Mouse (Mus musculus) neural tube, embryonic 13.5 days (tissue): ENCODE measurements around the gene Plekhg5. TPM values are rescaled to one million over a fixed set of nuclear protein-coding genes. Genes with fewer than 3 reads are reported as not detected.
"Not testable (repeated sequence)": the region's sequence is repeated elsewhere in the genome, so short reads cannot be mapped to it uniquely, and the experiment has no call there.

Experiments
- ATAC-seq: fragments of 200-750 bp; cut with Nextera tagmentation; 2 replicates; pipeline ENCODE4 v1.8.0; 2017; ENCODE audit warnings: low read depth, mild to moderate bottlenecking, moderate TSS enrichment, moderate library complexity
- H3K27ac ChIP-seq: fragments of 300-500 bp; sonication (generic); replicated peaks from 2 replicates; pipeline ENCODE4 v1.5.1; 2015; ENCODE audit warnings: moderate library complexity, mild to moderate bottlenecking, inconsistent platforms
- H3K27me3 ChIP-seq: fragments of 300-500 bp; sonication (generic); 2 replicates; pipeline ENCODE4 v1.6.1; 2015; ENCODE audit warnings: mild to moderate bottlenecking, inconsistent platforms
- H3K36me3 ChIP-seq: fragments of 300-500 bp; sonication (generic); 2 replicates; pipeline ENCODE4 v1.6.1; 2015; ENCODE audit warnings: mild to moderate bottlenecking, inconsistent platforms
- H3K4me1 ChIP-seq: fragments of 300-500 bp; sonication (generic); replicated peaks from 2 replicates; pipeline ENCODE4 v1.6.1; 2015; ENCODE audit warnings: inconsistent platforms
- H3K4me2 ChIP-seq: fragments of 300-500 bp; sonication (generic); 2 replicates; pipeline ENCODE4 v1.6.1; 2015; ENCODE audit warnings: inconsistent platforms, mild to moderate bottlenecking, moderate library complexity
- H3K4me3 ChIP-seq: fragments of 300-500 bp; sonication (generic); 2 replicates; pipeline ENCODE4 v1.5.1; 2015; ENCODE audit warnings: mild to moderate bottlenecking, inconsistent platforms
- H3K9ac ChIP-seq: fragments of 300-500 bp; sonication (generic); 2 replicates; pipeline ENCODE4 v1.6.1; 2015; ENCODE audit warnings: moderate library complexity, mild to moderate bottlenecking, inconsistent platforms
- H3K9me3 ChIP-seq: fragments of 300-500 bp; sonication (generic); 2 replicates; pipeline ENCODE4 v1.6.1; 2016; ENCODE audit warnings: inconsistent platforms
- WGBS: fragments of 180-500 bp; shearing (Covaris S2); methylation state at CpG from one replicate; pipeline ENCODE4 v1.1.7; 2015; 5-methylcytosine and 5-hydroxymethylcytosine counted together
- polyA plus RNA-seq: library from polyadenylated mRNA; unstranded; fragments of >200 nt; fragmentation: Nextera tagmentation; extraction: Ambion mirVana; gene quantifications from 2 replicates; pipeline ENCODE4 v1.2.1, GENCODE M21; 2015

The Plekhg5 gene
- 9.9 and 10.7 TPM in 2 replicates for polyA plus RNA-seq

DNA sequence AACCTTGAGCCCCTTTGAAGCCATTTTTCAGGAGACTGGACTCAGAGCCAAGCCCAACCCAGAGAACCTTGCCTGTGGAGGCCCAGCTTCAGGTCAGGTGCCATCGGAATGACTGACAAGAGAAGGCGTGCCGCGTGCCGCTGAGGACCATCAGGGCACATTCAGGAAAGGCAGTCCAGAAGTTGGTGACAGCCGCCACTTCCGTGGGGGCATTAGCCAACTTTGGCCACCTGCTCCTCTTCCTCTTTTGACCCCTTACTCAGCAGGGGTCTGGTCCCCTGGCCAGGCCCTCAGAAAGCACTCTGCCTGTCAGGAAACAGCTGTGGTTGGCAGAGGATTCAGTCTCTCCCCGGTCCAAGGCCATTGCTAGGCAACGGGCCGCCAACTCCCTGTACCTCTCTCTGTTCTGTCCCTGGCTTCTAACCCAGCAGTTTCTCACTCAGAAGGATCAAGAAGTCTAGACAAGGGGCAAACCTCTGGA lies at the start of gene Plekhg5:
Gene Plekhg5 (plus strand): TSS at position 378 of the 481 bp plus-strand sequence.
- 66% methylated on average over 10 of the region's 10 CpGs for WGBS
- Histone ChIP-seq H3K27me3 (no peaks in the 10 kb centered on the region), H3K9me3 (no peaks in the 10 kb centered on the region), H3K4me2 (no peak within 1 kb of the TSS), H3K36me3 (no peaks in the 10 kb centered on the region), H3K4me1 (peaks cover 11% of the 10 kb centered on the region), H3K9ac (no peak within 1 kb of the TSS), H3K4me3 (no peak within 1 kb of the TSS), H3K27ac (0 out of 2 replicates have a peak within 1 kb of the TSS, but pooled peaks have one; percentile 28)
- no peak for ATAC-seq

DNA sequence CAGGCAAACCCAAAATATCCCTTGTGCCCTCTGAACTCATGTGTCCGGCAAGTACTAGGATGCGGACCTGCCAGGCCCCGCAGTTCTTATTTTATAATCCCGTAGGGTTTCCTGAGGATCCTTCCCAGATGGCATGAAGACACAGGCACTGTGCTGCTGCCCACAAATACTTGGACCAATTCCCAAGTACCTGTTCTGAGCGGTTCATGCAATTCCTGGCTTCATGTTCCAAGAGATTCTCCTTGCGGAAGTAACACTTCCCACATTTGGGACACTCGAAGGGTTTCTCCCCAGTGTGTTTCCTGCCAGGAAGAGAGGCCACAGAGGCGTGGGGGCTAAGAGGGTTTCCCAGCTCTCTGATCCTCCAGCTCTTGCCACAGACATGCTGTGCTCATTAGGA lies 49.8 kb upstream of the Plekhg5 start:
- ATAC-seq: no peak
- WGBS: 86% methylated on average over 8 of the region's 8 CpGs
- peaks cover 66% of the 10 kb centered on the region for H3K36me3 ChIP-seq

DNA sequence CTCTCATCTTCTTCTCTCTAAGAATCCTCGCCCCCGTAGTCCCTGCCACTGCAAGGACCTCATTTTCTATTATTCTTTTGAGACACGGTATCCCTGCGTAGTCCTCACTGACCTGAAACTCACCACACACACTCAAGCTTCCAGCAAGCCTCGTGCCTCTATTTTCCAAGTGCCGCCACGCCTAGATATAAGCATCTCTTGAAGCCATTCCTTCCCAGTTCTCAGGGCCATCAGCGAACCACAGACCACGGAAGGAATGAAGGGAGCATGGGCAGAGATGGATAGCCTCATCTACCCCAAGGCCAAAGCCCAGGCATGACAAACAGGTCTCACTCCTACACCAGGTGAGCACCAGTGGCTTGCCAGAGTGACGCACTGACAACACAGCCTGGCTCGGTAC lies 47.8 kb upstream of the Plekhg5 start:
- H3K4me2 ChIP-seq: no peak overlapping the region
- H3K9me3 ChIP-seq: no peaks in the 10 kb centered on the region
- no peak for ATAC-seq
- H3K9ac ChIP-seq: peak overlapping the region; percentile 87; the same call in 1 of the 2 replicates
- H3K4me3 ChIP-seq: no peak overlapping the region
- WGBS: 93% methylated on average over 11 of the region's 11 CpGs
- no peaks in the 10 kb centered on the region for H3K27me3 ChIP-seq
- H3K27ac ChIP-seq: no peak overlapping the region
- H3K36me3 ChIP-seq: peaks cover 51% of the 10 kb centered on the region
- peaks cover 58% of the 10 kb centered on the region for H3K4me1 ChIP-seq

More for the DNA sequence above, 49.8 kb upstream of the Plekhg5 start:
- no peak overlapping the region for H3K4me3 ChIP-seq
- no peaks in the 10 kb centered on the region for H3K27me3 ChIP-seq
- H3K4me1 ChIP-seq: peaks cover 43% of the 10 kb centered on the region
- H3K9me3 ChIP-seq: no peaks in the 10 kb centered on the region
- H3K27ac ChIP-seq: no peak overlapping the region
- H3K4me2 ChIP-seq: no peak overlapping the region
- H3K9ac ChIP-seq: no peak overlapping the region

DNA sequence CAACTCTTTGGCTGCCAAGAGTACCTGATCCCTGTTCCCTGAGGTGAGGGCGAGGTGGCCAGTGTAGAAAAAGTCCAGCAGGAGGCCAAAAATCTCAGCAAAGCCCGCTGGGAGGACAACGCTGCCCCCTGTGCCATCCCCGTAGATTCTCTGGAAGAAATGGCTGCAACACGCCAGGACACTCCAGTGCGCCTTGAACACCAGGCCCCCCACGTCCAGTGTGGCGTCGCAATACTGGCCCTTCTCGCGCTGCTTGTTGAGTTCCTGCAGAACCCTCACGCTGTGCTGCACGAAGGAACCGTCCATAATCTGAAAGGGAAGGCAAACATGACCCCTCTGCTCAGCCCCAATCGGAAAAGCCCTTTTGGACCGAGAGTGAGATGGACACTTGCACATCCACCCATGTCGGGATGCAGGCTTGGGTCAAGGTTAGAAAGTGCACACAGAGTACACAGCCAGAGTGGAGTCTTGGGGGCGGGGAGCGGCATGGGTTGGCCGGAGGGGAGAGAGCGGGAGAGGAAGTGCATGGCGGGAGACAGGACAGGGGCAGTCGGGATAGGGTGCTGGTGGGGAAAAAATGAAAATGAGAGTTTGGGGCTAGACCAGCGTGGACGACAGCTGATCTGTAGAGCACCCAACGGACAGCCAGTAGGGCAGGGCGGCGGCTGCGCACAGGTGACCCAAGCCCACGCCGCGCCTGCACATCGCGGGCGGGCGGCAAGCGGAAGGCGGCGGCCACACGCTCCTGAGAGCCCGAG lies 45.4 kb upstream of the Plekhg5 start:
- H3K9ac ChIP-seq: peak overlapping the region; percentile 87
- H3K4me3 ChIP-seq: peak overlapping the region; percentile 84
- H3K27ac ChIP-seq: peak overlapping the region; percentile 76
- peak; percentile 76 for ATAC-seq
- peaks cover 70% of the 10 kb centered on the region for H3K4me1 ChIP-seq
- no peaks in the 10 kb centered on the region for H3K9me3 ChIP-seq
- 2% methylated on average over 41 of the region's 41 CpGs for WGBS
- H3K27me3 ChIP-seq: no peaks in the 10 kb centered on the region
- peaks cover 27% of the 10 kb centered on the region for H3K36me3 ChIP-seq
- H3K4me2 ChIP-seq: peak overlapping the region; percentile 92

DNA sequence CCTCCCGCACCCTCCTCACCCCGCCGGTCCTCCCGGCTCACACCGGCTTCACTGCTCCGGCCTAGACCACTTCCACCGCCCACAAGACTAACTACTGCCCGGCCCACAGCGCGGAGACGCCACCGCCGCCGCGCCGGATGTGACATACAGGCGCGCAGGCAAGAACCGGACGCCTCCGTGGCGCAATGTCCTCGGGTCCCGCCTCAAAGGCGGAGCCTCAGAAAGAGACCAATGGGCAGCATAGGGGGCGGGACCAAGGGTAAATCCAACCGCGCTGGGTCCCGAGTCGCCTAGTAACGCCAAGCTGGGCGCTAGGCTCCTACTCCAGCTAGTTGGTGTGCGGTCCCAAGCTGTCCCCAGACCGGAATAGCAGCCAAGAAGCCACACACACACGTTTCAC lies 44.8 kb upstream of the Plekhg5 start, which contains the start of gene Zbtb48:
Gene Zbtb48 (minus strand): TSS at position 148 of the 400 bp plus-strand sequence.
- under 1% methylated on average over 35 of the region's 35 CpGs for WGBS
- H3K4me1 ChIP-seq: peaks cover 70% of the 10 kb centered on the region
- H3K9ac ChIP-seq: peak within 1 kb of the TSS; percentile 87
- no peaks in the 10 kb centered on the region for H3K27me3 ChIP-seq
- H3K9me3 ChIP-seq: no peaks in the 10 kb centered on the region
- H3K4me3 ChIP-seq: peak within 1 kb of the TSS; percentile 84
- H3K27ac ChIP-seq: peak within 1 kb of the TSS; percentile 76
- H3K36me3 ChIP-seq: peaks cover 21% of the 10 kb centered on the region
- ATAC-seq: peak; percentile 98
- H3K4me2 ChIP-seq: peak within 1 kb of the TSS; percentile 92

DNA sequence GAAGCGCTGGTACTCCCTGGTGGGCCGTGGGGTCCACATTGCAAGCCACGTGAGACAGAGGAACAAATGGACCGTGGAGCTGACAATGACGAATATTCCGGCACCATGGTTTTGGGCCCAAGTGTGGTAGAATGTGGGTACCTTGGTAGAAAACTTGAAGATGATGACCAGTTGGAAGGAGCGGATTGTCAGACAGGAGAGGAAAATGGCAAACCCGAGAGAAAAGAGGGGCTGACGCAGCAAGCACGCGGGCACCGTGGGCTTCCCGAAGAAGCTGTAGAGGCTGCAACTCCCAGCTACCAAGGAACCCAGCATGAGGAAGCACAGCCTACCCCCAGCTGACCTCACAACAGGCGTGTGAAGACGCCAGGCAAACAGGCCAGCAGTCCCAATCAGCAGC lies 43.8 kb upstream of the Plekhg5 start:
- Histone ChIP-seq H3K9me3 (no peaks in the 10 kb centered on the region), H3K4me3 (peak overlapping the region; percentile 84), H3K27ac (no peak overlapping the region), H3K36me3 (peaks cover 12% of the 10 kb centered on the region; the same call in 1 of the 2 replicates), H3K4me1 (peaks cover 64% of the 10 kb centered on the region), H3K4me2 (peak overlapping the region; percentile 92), H3K27me3 (no peaks in the 10 kb centered on the region), H3K9ac (peak overlapping the region; percentile 72)
- WGBS: 58% methylated on average over 15 of the region's 15 CpGs
- ATAC-seq: no peak

DNA sequence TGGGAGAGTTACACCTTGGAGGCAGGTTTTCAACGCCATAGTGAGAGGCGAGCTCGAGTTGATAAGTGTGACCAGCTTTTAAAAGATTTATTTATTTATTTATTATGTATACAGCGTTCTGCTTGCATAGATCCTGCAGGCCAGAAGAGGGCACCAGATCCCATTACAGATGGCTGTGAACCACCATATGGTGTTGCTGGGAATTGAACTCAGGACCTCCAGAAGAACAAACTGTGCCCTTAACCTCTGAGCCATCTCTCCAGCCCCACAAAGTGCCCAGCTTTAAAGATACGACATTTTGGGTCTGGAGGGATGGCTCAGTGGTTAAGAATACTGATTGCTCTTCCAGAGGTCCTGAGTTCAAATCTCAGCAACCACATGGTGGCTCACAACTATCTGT lies 43.2 kb upstream of the Plekhg5 start:
- H3K4me1 ChIP-seq: peaks cover 57% of the 10 kb centered on the region
- no peaks in the 10 kb centered on the region for H3K27me3 ChIP-seq
- H3K4me3 ChIP-seq: peak overlapping the region; percentile 84; the same call in 1 of the 2 replicates
- H3K27ac ChIP-seq: no peak overlapping the region
- 42% methylated on average over 5 of the region's 5 CpGs for WGBS
- H3K36me3 ChIP-seq: peaks cover 7% of the 10 kb centered on the region; the same call in 1 of the 2 replicates
- H3K4me2 ChIP-seq: peak overlapping the region; percentile 92
- no peaks in the 10 kb centered on the region for H3K9me3 ChIP-seq
- H3K9ac ChIP-seq: peak overlapping the region; percentile 72; the same call in 1 of the 2 replicates
- ATAC-seq: no peak

DNA sequence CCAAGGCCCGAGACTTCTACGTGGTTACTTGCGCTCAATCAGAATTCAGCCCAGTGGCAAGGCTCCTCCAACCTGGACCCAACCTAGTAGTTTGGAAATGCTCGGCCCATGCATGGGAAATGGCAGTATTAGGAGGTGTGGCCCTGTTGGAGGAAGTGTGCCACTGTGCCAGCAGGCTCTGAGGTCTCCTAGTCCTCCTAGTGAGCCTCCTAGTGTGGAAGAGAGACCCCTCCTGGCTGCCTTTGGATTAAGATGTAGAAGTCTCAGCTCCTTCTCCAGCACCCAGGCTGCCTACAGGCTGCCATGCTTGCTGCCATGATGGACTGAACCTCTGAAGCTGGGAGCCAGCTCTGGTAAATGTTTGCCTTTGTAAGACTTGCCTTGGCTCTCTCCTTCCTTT lies 42.3 kb upstream of the Plekhg5 start:
- 62% methylated on average over 4 of the region's 4 CpGs for WGBS
- H3K9ac ChIP-seq: 0 out of 2 replicates have a peak overlapping the region, but pooled peaks have one; percentile 17
- no peaks in the 10 kb centered on the region for H3K27me3 ChIP-seq
- H3K27ac ChIP-seq: no peak overlapping the region
- no peak for ATAC-seq
- H3K4me2 ChIP-seq: no peak overlapping the region
- H3K9me3 ChIP-seq: no peaks in the 10 kb centered on the region
- H3K4me1 ChIP-seq: peaks cover 48% of the 10 kb centered on the region
- H3K36me3 ChIP-seq: no peaks in the 10 kb centered on the region
- no peak overlapping the region for H3K4me3 ChIP-seq

DNA sequence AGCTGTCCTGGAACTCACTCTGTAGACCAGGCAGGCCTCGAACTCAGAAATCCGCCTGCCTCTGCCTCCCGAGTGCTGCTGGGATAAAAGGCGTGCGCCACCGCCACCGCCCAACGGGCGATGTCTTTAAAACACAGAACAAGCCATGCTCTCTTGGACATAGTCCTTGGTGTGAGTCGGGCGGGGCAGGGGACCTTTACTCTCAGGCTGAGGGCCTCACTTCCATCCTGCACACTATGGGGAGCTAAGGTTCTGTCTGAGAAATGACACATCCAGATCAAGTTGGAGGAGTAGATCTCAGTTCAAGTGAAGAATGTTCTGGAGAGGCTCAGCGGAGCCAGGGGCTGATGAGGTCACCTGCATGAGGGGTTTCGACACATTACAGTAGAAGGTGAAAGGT lies 39.4 kb upstream of the Plekhg5 start:
- no peak for ATAC-seq
- 90% methylated on average over 13 of the region's 13 CpGs for WGBS
- Histone ChIP-seq H3K27me3 (no peaks in the 10 kb centered on the region), H3K27ac (no peak overlapping the region), H3K4me1 (peaks cover 25% of the 10 kb centered on the region), H3K9ac (no peak overlapping the region), H3K36me3 (no peaks in the 10 kb centered on the region), H3K9me3 (no peaks in the 10 kb centered on the region), H3K4me2 (no peak overlapping the region), H3K4me3 (no peak overlapping the region)

DNA sequence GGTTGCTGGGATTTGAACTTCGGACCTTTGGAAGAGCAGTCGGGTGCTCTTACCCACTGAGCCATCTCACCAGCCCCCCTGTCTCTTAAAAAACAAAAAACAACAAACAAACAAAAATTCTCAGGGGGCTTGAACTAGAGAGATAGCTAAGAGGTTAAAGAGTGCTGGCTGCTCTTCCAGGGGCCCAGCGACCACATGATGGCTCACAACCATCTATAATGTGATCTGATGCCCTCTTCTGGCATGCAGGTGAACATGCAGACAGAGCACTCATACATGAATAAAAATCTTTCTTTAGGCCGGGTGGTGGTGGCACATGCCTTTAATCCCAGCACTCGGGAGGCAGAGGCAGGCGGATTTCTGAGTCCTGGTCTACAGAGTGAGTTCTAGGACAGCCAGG lies 35.8 kb upstream of the Plekhg5 start:
- H3K9ac ChIP-seq, H3K36me3 ChIP-seq, H3K4me3 ChIP-seq, H3K27me3 ChIP-seq, H3K27ac ChIP-seq, H3K4me2 ChIP-seq, H3K9me3 ChIP-seq, ATAC-seq: not testable (repeated sequence)
- 86% methylated on average over 6 of the region's 6 CpGs for WGBS
- H3K4me1 ChIP-seq: peaks cover 21% of the 10 kb centered on the region

DNA sequence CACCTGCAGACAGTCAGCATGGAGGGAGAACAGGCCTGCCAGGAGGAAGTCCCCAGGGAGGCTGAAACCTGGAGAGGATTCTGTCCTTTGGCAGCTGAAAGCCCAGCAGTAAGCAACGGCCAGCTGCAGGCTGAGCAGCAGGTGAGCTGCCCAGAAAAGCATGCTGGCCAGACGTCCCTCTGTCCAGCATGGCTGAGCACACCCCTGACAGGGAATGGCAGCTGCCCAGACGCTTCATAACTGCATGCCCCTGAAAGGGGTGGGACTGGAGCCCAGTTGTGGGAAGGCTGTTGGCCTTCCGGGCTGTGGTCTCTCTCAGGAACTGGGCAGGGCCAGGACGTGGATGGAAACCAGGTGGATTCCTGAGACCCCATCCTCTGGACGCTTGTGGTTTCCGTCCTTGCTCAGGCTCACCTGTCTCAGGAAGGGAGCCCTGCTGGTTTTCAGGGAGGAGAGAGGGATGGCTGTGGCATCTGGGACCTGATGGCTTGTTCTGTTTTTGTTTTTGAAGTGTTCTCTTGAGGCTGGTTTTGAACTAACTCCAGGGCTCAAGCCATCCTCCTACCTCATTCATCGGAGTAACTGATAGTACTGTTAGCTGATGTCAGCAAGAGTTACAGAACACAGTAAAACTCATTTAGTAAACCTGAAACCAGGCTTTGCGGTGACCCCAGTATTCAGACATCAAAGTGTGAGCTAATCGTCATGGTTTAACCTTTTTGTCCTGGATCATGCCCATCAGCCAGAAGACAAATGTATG lies 33.9 kb upstream of the Plekhg5 start, which contains the start of gene Tas1r1:
Gene Tas1r1 (minus strand): TSS at position 344 of the 760 bp plus-strand sequence.
- peak within 1 kb of the TSS; percentile 98 for H3K4me2 ChIP-seq
- H3K4me3 ChIP-seq: peak within 1 kb of the TSS; percentile 99
- no peaks in the 10 kb centered on the region for H3K27me3 ChIP-seq
- no peaks in the 10 kb centered on the region for H3K9me3 ChIP-seq
- H3K36me3 ChIP-seq: peaks cover 25% of the 10 kb centered on the region
- H3K9ac ChIP-seq: peak within 1 kb of the TSS; percentile 96
- H3K27ac ChIP-seq: no peak within 1 kb of the TSS
- peaks cover 21% of the 10 kb centered on the region for H3K4me1 ChIP-seq
- no peak for ATAC-seq
- 53% methylated on average over 10 of the region's 10 CpGs for WGBS
